Mouse (Mus musculus): ENCODE measurements around the gene Prss58.

Gene Prss58

GRCm38 (mm10) chr6:40900287-40900686 is at the start of gene Prss58:
Gene Prss58, minus strand, starts transcription at chr6:40900387.
- ATAC-seq (ENCODE audit: low TSS enrichment): no peak

- no peak for ATAC-seq (ENCODE audit: low TSS enrichment)
These were observed 40.3 kb upstream of the Prss58 start, which contains the start of gene 1700074P13Rik for GRCm38 (mm10) chr6:40940457-40940856. Gene 1700074P13Rik, minus strand, starts transcription at chr6:40940557.

- ATAC-seq (ENCODE audit: low TSS enrichment): no peak
These were observed 19.8 kb upstream of the Prss58 start for GRCm38 (mm10) chr6:40919954-40920353.

- ATAC-seq (ENCODE audit: low TSS enrichment): no peak
These were observed 5.5 kb downstream of the Prss58 start for GRCm38 (mm10) chr6:40894716-40895115.

GRCm38 (mm10) chr6:40893577-40893976 is 6.6 kb downstream of the Prss58 start:
- ATAC-seq (ENCODE audit: low TSS enrichment): peak; percentile 81

- no peak for ATAC-seq (ENCODE audit: low TSS enrichment)
These were observed 8.4 kb downstream of the Prss58 start for GRCm38 (mm10) chr6:40891754-40892153.

GRCm38 (mm10) chr6:40890973-40891372 is 9.2 kb downstream of the Prss58 start:
- ATAC-seq (ENCODE audit: low TSS enrichment): no peak

- ATAC-seq (ENCODE audit: low TSS enrichment): no peak
These were observed 12.8 kb downstream of the Prss58 start, which contains the start of gene Moxd2 for GRCm38 (mm10) chr6:40887394-40887793. Gene Moxd2, minus strand, starts transcription at chr6:40887494.

- no peak for ATAC-seq (ENCODE audit: low TSS enrichment)
These were observed 54.9 kb downstream of the Prss58 start for GRCm38 (mm10) chr6:40845283-40845682.
